Mouse (Mus musculus) MEL (cell line): ENCODE results near the gene Slc36a1. TPM values are rescaled to one million over a fixed set of nuclear protein-coding genes. Genes with fewer than 3 reads are reported as not detected.

Experiments used
- DNase-seq: peaks from one replicate; pipeline ENCODE4 v3.0.0; 2011; ENCODE audit warnings: low read depth, low spot score
- H3K27ac ChIP-seq: 2 replicates; pipeline ENCODE4 v1.5.1; 2012; ENCODE audit warnings: low read depth, mild to moderate bottlenecking, control low read depth, low read length, moderate library complexity; ENCODE audit not compliant: control insufficient read depth
- H3K27me3 ChIP-seq, 2 experiments: fragments of 150-350 bp in 1 of 2; sonication (generic) in 1 of 2; 2 replicates each; pipeline ENCODE4 v1.6.1; 2012; ENCODE audit warnings: low read length in 2 of 2, mild to moderate bottlenecking in 2 of 2, improper control_type of control experiment in 1 of 2, moderate library complexity in 1 of 2; ENCODE audit not compliant: insufficient read depth in 2 of 2, control insufficient read depth in 1 of 2
- H3K36me3 ChIP-seq, 2 experiments: 2 replicates each; pipeline ENCODE4 v1.6.1; 2012 to 2014; ENCODE audit warnings: low read length in 2 of 2, improper control_type of control experiment in 1 of 2, inconsistent platforms in 1 of 2, mild to moderate bottlenecking in 1 of 2; ENCODE audit not compliant: insufficient read depth in 2 of 2, control insufficient read depth in 1 of 2
- H3K4me1 ChIP-seq, 2 experiments: fragments of 150-350 bp in 1 of 2; sonication (generic) in 1 of 2; 2 replicates each; pipeline ENCODE4 v1.6.1; 2012; ENCODE audit warnings: low read length in 2 of 2, improper control_type of control experiment in 1 of 2, mild to moderate bottlenecking in 1 of 2; ENCODE audit not compliant: insufficient read depth in 2 of 2, control insufficient read depth in 1 of 2
- H3K4me3 ChIP-seq, 2 experiments: fragments of 150-350 bp in 1 of 2; sonication (generic) in 1 of 2; 2 replicates each; pipeline ENCODE4 v1.5.1; 2012; ENCODE audit warnings: low read depth in 2 of 2, low read length in 2 of 2, mild to moderate bottlenecking in 2 of 2, moderate library complexity in 2 of 2, control low read depth in 1 of 2, improper control_type of control experiment in 1 of 2; ENCODE audit not compliant: control insufficient read depth in 1 of 2, insufficient read depth in 1 of 2
- H3K79me2 ChIP-seq: 2 replicates; pipeline ENCODE4 v1.6.1; 2012; ENCODE audit warnings: mild to moderate bottlenecking, low read length, moderate library complexity; ENCODE audit not compliant: control insufficient read depth, poor library complexity, insufficient read depth
- H3K9ac ChIP-seq: 2 replicates; pipeline ENCODE4 v1.6.1; 2012; ENCODE audit warnings: low read depth, mild to moderate bottlenecking, control low read depth, low read length, moderate library complexity; ENCODE audit not compliant: control insufficient read depth, poor library complexity, severe bottlenecking
- H3K9me3 ChIP-seq: fragments of 150-350 bp; sonication (generic); replicated peaks from 2 replicates; pipeline ENCODE4 v1.6.1; 2012; ENCODE audit warnings: mild to moderate bottlenecking, low read length, improper control_type of control experiment, moderate library complexity; ENCODE audit not compliant: insufficient read depth
- BHLHE40 ChIP-seq: IDR thresholded peaks from 2 replicates; pipeline ENCODE4 v1.6.1; 2012; ENCODE audit warnings: low read depth, mild to moderate bottlenecking, inconsistent platforms, low read length, improper control_type of control experiment, borderline replicate concordance
- CHD2 ChIP-seq: IDR thresholded peaks from 2 replicates; pipeline ENCODE4 v1.6.1; 2011; ENCODE audit warnings: low read length, improper control_type of control experiment
- ELF1 ChIP-seq: IDR thresholded peaks from 2 replicates; pipeline ENCODE4 v1.6.1; 2014; ENCODE audit warnings: low read depth, mild to moderate bottlenecking, inconsistent platforms, low read length, improper control_type of control experiment, moderate library complexity
- EP300 ChIP-seq, 2 experiments: IDR thresholded peaks; 2 replicates each; pipeline ENCODE4 v1.6.1; 2011; ENCODE audit warnings: improper control_type of control experiment in 2 of 2, low read length in 2 of 2, low read depth in 1 of 2, mild to moderate bottlenecking in 1 of 2
- ETS1 ChIP-seq: IDR thresholded peaks from 2 replicates; pipeline ENCODE4 v1.6.1; 2012; ENCODE audit warnings: low read depth, mild to moderate bottlenecking, inconsistent platforms, low read length, improper control_type of control experiment, moderate library complexity
- GABPA ChIP-seq: IDR thresholded peaks from 2 replicates; pipeline ENCODE4 v1.6.1; 2012; ENCODE audit warnings: low read depth, mild to moderate bottlenecking, inconsistent platforms, low read length, improper control_type of control experiment, moderate library complexity
- GATA1 ChIP-seq: IDR thresholded peaks from 2 replicates; pipeline ENCODE4 v1.6.1; 2011; ENCODE audit warnings: low read depth, low read length, improper control_type of control experiment
- HCFC1 ChIP-seq: IDR thresholded peaks from 2 replicates; pipeline ENCODE4 v1.6.1; 2012; ENCODE audit warnings: low read depth, mild to moderate bottlenecking, inconsistent platforms, low read length, improper control_type of control experiment, moderate library complexity
- JUND ChIP-seq: IDR thresholded peaks from 2 replicates; pipeline ENCODE4 v1.6.1; 2011; ENCODE audit warnings: low read depth, mild to moderate bottlenecking, improper control_type of control experiment, low read length
- KAT2A ChIP-seq: conservative IDR thresholded peaks from 2 replicates; pipeline ENCODE4 v1.6.1; 2012; ENCODE audit warnings: low read depth, low read length, improper control_type of control experiment, inconsistent platforms
- MAFK ChIP-seq: IDR thresholded peaks from 2 replicates; pipeline ENCODE4 v1.6.1; 2011; ENCODE audit warnings: low read depth, mild to moderate bottlenecking, low read length, improper control_type of control experiment, borderline replicate concordance
- MAX ChIP-seq: IDR thresholded peaks from 2 replicates; pipeline ENCODE4 v1.6.1; 2011; ENCODE audit warnings: low read length, improper control_type of control experiment
- MAZ ChIP-seq: IDR thresholded peaks from 2 replicates; pipeline ENCODE4 v1.6.1; 2012; ENCODE audit warnings: low read depth, mild to moderate bottlenecking, inconsistent platforms, low read length, improper control_type of control experiment
- MEF2A ChIP-seq: IDR thresholded peaks from 2 replicates; pipeline ENCODE4 v1.6.1; 2014; ENCODE audit warnings: low read depth, mild to moderate bottlenecking, inconsistent platforms, low read length, improper control_type of control experiment; ENCODE audit not compliant: poor library complexity, insufficient replicate concordance, severe bottlenecking; ENCODE audit errors: extremely low read depth
- MXI1 ChIP-seq: IDR thresholded peaks from 2 replicates; pipeline ENCODE4 v1.6.1; 2011; ENCODE audit warnings: mild to moderate bottlenecking, low read depth, low read length, improper control_type of control experiment
- MYB ChIP-seq: IDR thresholded peaks from 2 replicates; pipeline ENCODE4 v1.6.1; 2011; ENCODE audit warnings: mild to moderate bottlenecking, low read depth, low read length, improper control_type of control experiment
- MYC ChIP-seq: IDR thresholded peaks from 2 replicates; pipeline ENCODE4 v1.6.1; 2011; ENCODE audit warnings: low read depth, mild to moderate bottlenecking, low read length, improper control_type of control experiment, moderate library complexity
- NELFE ChIP-seq: IDR thresholded peaks from 2 replicates; pipeline ENCODE4 v1.6.1; 2011; ENCODE audit warnings: low read depth, low read length, improper control_type of control experiment
- NRF1 ChIP-seq: IDR thresholded peaks from 2 replicates; pipeline ENCODE4 v1.6.1; 2014; ENCODE audit warnings: low read depth, mild to moderate bottlenecking, inconsistent platforms, low read length, improper control_type of control experiment, moderate library complexity; ENCODE audit not compliant: poor library complexity, insufficient read depth, severe bottlenecking
- RAD21 ChIP-seq: IDR thresholded peaks from 2 replicates; pipeline ENCODE4 v1.6.1; 2011; ENCODE audit warnings: mild to moderate bottlenecking, low read depth, low read length, improper control_type of control experiment
- RCOR1 ChIP-seq: IDR thresholded peaks from 2 replicates; pipeline ENCODE4 v1.6.1; 2012; ENCODE audit warnings: low read depth, mild to moderate bottlenecking, inconsistent platforms, low read length, improper control_type of control experiment
- SMC3 ChIP-seq: IDR thresholded peaks from 2 replicates; pipeline ENCODE4 v1.6.1; 2011; ENCODE audit warnings: low read depth, low read length, improper control_type of control experiment
- TAL1 ChIP-seq: IDR thresholded peaks from 2 replicates; pipeline ENCODE4 v1.6.1; 2012; ENCODE audit warnings: mild to moderate bottlenecking, inconsistent platforms, low read length, moderate library complexity, mixed read lengths
- TBP ChIP-seq: IDR thresholded peaks from 2 replicates; pipeline ENCODE4 v1.8.0; 2011; ENCODE audit warnings: low read depth, low read length, improper control_type of control experiment
- UBTF ChIP-seq: IDR thresholded peaks from 2 replicates; pipeline ENCODE4 v1.6.1; 2012; ENCODE audit warnings: low read depth, mild to moderate bottlenecking, inconsistent platforms, low read length, improper control_type of control experiment, moderate library complexity, borderline replicate concordance; ENCODE audit not compliant: insufficient read depth
- ZC3H11A ChIP-seq: IDR thresholded peaks from 2 replicates; pipeline ENCODE4 v1.6.1; 2012; ENCODE audit warnings: low read depth, mild to moderate bottlenecking, inconsistent platforms, low read length, improper control_type of control experiment
- polyA plus RNA-seq, 2 experiments: library from polyadenylated mRNA; stranded (reverse) in 1 of 2; unstranded in 1 of 2; fragments of >175 nt in 1 of 2; fragments of >200 nt in 1 of 2; gene quantifications; 2 replicates each; pipeline versions ENCODE4 v1.2.1 to v1.2.4; 2012; ENCODE audit warnings: low replicate concordance in 2 of 2, low read depth in 1 of 2; ENCODE audit not compliant: insufficient read length in 2 of 2, insufficient read depth in 1 of 2, missing spikeins in 1 of 2
- total RNA-seq: library from RNA; depleted of rRNA; stranded (reverse); fragments of 300-350 nt; gene quantifications from 2 replicates; pipeline ENCODE4 v1.2.3, GENCODE M21; 2012

The Slc36a1 gene
- total and polyA plus RNA-seq, 3 experiments, result 2.8 to 5.2 TPM; not detected in 1

DNA sequence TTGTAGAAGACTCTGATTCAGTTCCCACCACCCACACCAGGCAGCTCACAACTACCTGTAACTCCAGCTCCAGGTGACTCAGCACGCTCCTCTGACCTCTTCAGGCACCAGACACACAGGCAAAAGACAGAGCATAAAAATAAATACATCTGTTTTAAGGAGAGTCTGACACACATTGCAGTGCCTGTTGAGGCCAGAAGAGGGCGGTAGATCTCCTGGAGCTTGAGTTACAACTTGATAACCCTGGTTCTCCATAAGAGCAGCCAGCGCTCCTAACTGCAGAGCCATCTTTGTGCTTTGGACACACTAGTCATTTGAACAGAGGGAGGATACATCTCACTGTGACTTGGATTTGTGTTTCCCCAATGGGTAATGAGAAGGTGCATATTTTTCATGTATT lies 39.4 kb upstream of the Slc36a1 start (continued):
- TF ChIP-seq KAT2A (no peak), SMC3 (peak; percentile 78), ELF1 (no peak)

DNA sequence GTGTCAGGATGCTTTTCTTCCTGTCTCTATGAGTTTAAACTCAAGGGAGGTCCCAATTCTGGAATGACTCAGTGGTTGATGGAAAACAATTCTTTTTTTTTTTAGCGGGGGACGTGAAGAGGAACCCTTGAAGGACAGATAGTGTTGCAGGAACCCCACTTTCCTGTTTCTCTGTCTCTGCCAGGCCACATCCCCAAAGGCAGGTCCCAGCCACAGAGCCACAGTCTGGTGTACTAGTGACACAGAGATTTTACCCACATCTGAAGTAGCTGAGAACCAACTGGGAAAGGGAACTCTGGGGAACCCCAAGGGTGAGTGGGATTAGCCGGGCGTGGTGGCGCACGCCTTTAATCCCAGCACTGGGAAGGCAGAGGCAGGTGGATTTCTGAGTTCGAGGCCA lies 38.4 kb upstream of the Slc36a1 start:
- Histone ChIP-seq H3K27me3 (peaks cover 9 to 11% of the 10 kb centered on the region in 2 experiments), H3K36me3 (no peaks in the 10 kb centered on the region), H3K9ac (no peak overlapping the region), H3K9me3 (no peaks in the 10 kb centered on the region), H3K4me3 (no peak overlapping the region)
- no peak for DNase-seq
- TF ChIP-seq UBTF, result no peak
- no peak for TF ChIP-seq MAFK
- no peak for TF ChIP-seq JUND
- no peak for TF ChIP-seq SMC3
- TF ChIP-seq MXI1, result no peak
- TF ChIP-seq GABPA, result no peak
- no peak for TF ChIP-seq CHD2
- TF ChIP-seq GATA1, result no peak
- TF ChIP-seq EP300 (IDR thresholded peaks at IDR 0.05; ENCODE audit: low read depth in 1 of 2, low read length in 2 of 2), result no peak
- TF ChIP-seq RAD21, result no peak
- TF ChIP-seq TAL1, result no peak
- TF ChIP-seq TBP, result no peak
- TF ChIP-seq MYC, result no peak
- TF ChIP-seq RCOR1, result no peak
- no peak for TF ChIP-seq MEF2A
- no peak for TF ChIP-seq KAT2A
- no peak for TF ChIP-seq ETS1
- no peak for TF ChIP-seq MAX
- TF ChIP-seq, all 39 proteins: peak for 0
- no peaks in the 10 kb centered on the region for H3K79me2 ChIP-seq
- no peak overlapping the region for H3K27ac ChIP-seq
- 0 out of 4 replicates have a peak, but pooled peaks cover 0 to 3% of the 10 kb centered on the region in 2 experiments for H3K4me1 ChIP-seq

DNA sequence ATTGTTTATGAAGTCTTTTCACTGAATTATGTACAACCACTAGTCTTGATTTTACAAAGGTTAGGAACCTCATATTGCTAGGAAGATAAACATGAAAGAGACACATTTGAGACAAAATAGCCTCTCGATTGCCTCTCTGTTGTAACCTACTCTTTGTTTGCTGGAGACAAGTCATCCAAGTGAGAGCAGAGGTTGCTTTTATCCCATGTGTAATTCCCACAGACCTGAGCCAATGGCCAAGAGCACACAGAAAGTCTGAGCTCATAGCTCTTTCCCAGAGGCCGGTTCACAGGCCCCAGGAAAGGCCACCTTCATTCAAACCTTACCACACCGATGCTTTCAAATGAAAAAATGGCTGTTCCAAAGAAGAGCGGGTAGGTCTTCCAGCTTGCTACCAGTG lies 35.6 kb upstream of the Slc36a1 start:
- Histone ChIP-seq H3K9ac (no peak overlapping the region), H3K4me3 (no peak overlapping the region), H3K79me2 (no peaks in the 10 kb centered on the region), H3K9me3 (no peaks in the 10 kb centered on the region), H3K27me3 (peaks cover 12 to 19% of the 10 kb centered on the region in 2 experiments), H3K4me1 (no peaks in the 10 kb centered on the region), H3K36me3 (no peaks in the 10 kb centered on the region), H3K27ac (no peak overlapping the region)
- DNase-seq, result no peak
- no peak for TF ChIP-seq GABPA
- TF ChIP-seq EP300 (IDR thresholded peaks at IDR 0.05; ENCODE audit: low read depth in 1 of 2, low read length in 2 of 2), result no peak
- no peak for TF ChIP-seq UBTF
- TF ChIP-seq NELFE, result no peak
- TF ChIP-seq MEF2A, result no peak
- TF ChIP-seq MAX, result no peak
- TF ChIP-seq NRF1, result no peak
- TF ChIP-seq ELF1, result no peak
- no peak for TF ChIP-seq ZC3H11A
- TF ChIP-seq MAZ, result no peak
- TF ChIP-seq MYB, result no peak
- no peak for TF ChIP-seq BHLHE40
- no peak for TF ChIP-seq HCFC1
